Mouse (Mus musculus) bone marrow macrophage, adult 2 months (primary cell): ENCODE data around the gene Sh3d19. TPM values are rescaled to one million over a fixed set of nuclear protein-coding genes. Genes with fewer than 3 reads are reported as not detected.

Experiments
- H3K27ac ChIP-seq: 2 replicates; pipeline ENCODE4 v1.5.1; 2012; ENCODE audit warnings: low read depth, low read length; ENCODE audit not compliant: insufficient read depth
- H3K4me1 ChIP-seq: 2 replicates; pipeline ENCODE4 v1.6.1; 2012; ENCODE audit warnings: low read length; ENCODE audit not compliant: control insufficient read depth, insufficient read depth
- H3K4me3 ChIP-seq: 2 replicates; pipeline ENCODE4 v1.5.1; 2012; ENCODE audit warnings: mild to moderate bottlenecking, low read length, moderate library complexity; ENCODE audit not compliant: insufficient read depth
- CTCF ChIP-seq: IDR thresholded peaks from 2 replicates; pipeline ENCODE4 v1.5.1; 2012; ENCODE audit warnings: low read depth, mild to moderate bottlenecking, low read length, moderate library complexity
- POLR2A ChIP-seq: IDR thresholded peaks from 2 replicates; pipeline ENCODE4 v1.6.1; 2012; ENCODE audit warnings: mild to moderate bottlenecking, low read depth, low read length, borderline replicate concordance
- polyA plus RNA-seq: library from polyadenylated mRNA; stranded (reverse); fragments of >200 nt; gene quantifications from 2 replicates; pipeline ENCODE4 v1.2.4, GENCODE M21; 2012; ENCODE audit not compliant: missing spikeins, insufficient read depth, insufficient read length

Gene Sh3d19
- polyA plus RNA-seq: 6.1 and 6.7 TPM in 2 replicates

- Histone ChIP-seq H3K4me1 (no peaks in the 10 kb centered on the region), H3K4me3 (peak within 1 kb of the TSS; percentile 60), H3K27ac (no peak within 1 kb of the TSS)
- no peak for TF ChIP-seq CTCF
- TF ChIP-seq POLR2A: no peak
Measured at GRCm38 (mm10) chr3:85970742-85971598, at the start of gene Sh3d19. TSS of gene Sh3d19 (plus strand) at chr3:85971109.

GRCm38 (mm10) chr3:85922331-85922730, 48.6 kb upstream of the Sh3d19 start:
- TF ChIP-seq CTCF: no peak
- TF ChIP-seq POLR2A: no peak
- Histone ChIP-seq H3K4me3 (no peak overlapping the region), H3K4me1 (no peaks in the 10 kb centered on the region), H3K27ac (no peak overlapping the region)

GRCm38 (mm10) chr3:85923343-85923742, 47.6 kb upstream of the Sh3d19 start:
- Histone ChIP-seq H3K4me1 (no peaks in the 10 kb centered on the region), H3K4me3 (no peak overlapping the region), H3K27ac (no peak overlapping the region)
- TF ChIP-seq CTCF: no peak
- TF ChIP-seq POLR2A: no peak

GRCm38 (mm10) chr3:85923954-85924945, 46.7 kb upstream of the Sh3d19 start:
- no peak overlapping the region for H3K27ac ChIP-seq
- no peak for TF ChIP-seq POLR2A
- TF ChIP-seq CTCF: peak; percentile 53; the same call in 1 of the 2 replicates
- H3K4me1 ChIP-seq: no peaks in the 10 kb centered on the region
- H3K4me3 ChIP-seq: no peak overlapping the region

DNA sequence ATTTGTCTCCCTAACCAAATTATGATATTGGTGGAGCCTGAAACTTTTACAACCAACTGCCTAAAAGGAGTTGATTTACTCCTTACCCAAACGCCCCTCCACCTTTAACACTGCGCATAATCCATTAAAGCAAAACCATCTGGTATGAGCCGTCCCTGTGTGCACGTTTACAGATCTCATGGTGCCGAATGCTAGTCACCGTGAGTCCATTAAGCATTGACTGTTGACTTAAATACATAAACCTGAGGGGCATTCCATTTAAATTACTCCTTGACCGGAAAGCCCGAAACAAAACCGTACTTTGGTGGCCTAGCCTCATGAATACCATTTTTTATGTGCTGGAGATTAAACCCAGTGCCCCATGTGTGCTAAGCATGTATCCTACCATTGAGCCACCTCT, 43.6 kb upstream of the Sh3d19 start:
- TF ChIP-seq CTCF (no peak), POLR2A (no peak)
- Histone ChIP-seq H3K4me3 (no peak overlapping the region), H3K27ac (no peak overlapping the region), H3K4me1 (no peaks in the 10 kb centered on the region)

DNA sequence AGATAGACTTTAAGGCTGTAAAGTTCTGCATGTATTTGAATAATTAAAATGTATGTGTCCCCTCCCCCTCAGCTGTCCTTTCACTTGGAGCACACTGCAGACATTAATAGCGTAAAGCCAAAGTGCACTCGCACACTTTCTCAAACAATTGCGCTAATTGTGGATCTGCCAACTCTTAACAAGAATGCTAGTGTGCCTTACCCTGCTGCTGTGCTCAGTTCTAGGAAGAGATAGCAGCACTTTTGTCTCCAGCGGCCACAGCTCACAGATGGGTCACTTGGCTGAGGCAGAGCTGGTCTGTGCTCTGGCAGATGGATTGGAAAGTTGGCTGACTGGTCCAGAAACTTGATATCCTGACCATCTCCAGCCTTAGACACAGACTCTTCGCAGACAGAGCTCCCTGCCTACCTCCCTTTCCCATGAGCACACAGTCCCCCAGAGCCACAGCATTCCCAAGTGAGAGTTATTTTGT, 42.7 kb upstream of the Sh3d19 start:
- Histone ChIP-seq H3K4me3 (no peak overlapping the region), H3K4me1 (no peaks in the 10 kb centered on the region), H3K27ac (no peak overlapping the region)
- TF ChIP-seq CTCF: no peak
- no peak for TF ChIP-seq POLR2A

DNA sequence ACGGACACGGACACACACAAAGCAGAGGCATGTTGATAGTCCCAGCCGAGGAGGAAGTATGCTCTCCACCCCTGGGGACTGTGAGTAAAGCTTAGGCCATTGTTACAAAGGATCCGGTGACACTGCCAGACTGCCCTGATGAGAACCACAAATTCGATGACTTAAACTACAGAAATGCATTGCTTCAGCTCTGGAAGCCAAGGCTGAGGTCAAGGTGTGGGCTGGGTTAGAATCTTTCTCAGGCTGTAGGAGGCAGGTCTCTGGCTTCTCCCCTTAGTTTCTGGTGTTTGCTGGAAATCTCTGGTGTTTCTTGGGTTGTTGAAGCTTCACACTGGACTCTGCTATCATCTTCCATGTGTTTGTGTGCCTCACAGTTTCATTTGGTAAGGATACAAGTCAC, 41.2 kb upstream of the Sh3d19 start:
- Histone ChIP-seq H3K27ac (no peak overlapping the region), H3K4me3 (no peak overlapping the region), H3K4me1 (no peaks in the 10 kb centered on the region)
- TF ChIP-seq CTCF: no peak
- TF ChIP-seq POLR2A: no peak

DNA sequence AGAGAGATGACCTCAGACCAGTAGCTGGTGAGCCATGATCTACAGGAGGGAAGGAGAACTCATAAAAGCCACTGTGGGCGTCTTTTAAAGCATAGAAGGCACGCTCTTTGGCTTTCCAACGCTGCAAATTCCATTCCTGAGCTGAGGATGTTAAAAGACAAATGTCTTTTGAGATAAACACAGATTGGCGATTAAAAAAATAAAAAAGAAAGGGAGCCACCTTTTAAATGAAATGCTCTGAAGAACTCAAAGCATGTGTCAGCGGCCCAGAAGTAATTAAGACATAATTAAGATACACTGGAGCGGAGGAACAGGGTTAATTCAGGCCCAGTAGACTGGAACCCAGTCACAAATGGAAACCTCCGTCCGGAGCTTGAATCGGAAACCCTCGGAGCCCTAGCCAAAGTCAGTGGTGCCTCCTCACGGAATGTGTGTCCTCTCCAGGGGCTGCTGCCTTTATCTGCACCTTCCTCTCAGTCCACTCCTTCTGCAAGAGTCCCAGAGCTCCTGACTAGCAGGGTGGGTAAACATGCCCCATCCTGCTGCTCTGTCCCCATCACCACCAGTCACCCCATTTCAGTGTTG, 40.1 kb upstream of the Sh3d19 start:
- H3K27ac ChIP-seq: no peak overlapping the region
- no peak for TF ChIP-seq POLR2A
- no peak for TF ChIP-seq CTCF

GRCm38 (mm10) chr3:85931859-85932258, 39.0 kb upstream of the Sh3d19 start:
- no peak overlapping the region for H3K27ac ChIP-seq

More for the DNA sequence above, 40.1 kb upstream of the Sh3d19 start:
- H3K4me1 ChIP-seq: no peaks in the 10 kb centered on the region
- H3K4me3 ChIP-seq: no peak overlapping the region

More at GRCm38 (mm10) chr3:85931859-85932258, 39.0 kb upstream of the Sh3d19 start:
- Histone ChIP-seq H3K4me1 (no peaks in the 10 kb centered on the region), H3K4me3 (no peak overlapping the region)
- TF ChIP-seq POLR2A: no peak
- TF ChIP-seq CTCF: no peak
